In genomic region chr6:12084721-12085120, GRCm38 (mm10) we compare ENCODE assay signal across 25 mouse cellular contexts.
DNase-seq lines count a peak whose midpoint lies in the region; ATAC-seq and TF ChIP-seq lines count a peak whose summit lies in the region.
"Had no signal": no experiment of that assay in that cellular context is flagged by ENCODE, and none has a peak within 500 bp of the region (broad histone marks: within the 10 kb centered on the region; RNA-seq: fewer than 3 reads in every experiment).

No protein-coding gene starts in this region.

- no peak overlapping the region for H3K9ac ChIP-seq in forebrain, postnatal 0 days
- no peak overlapping the region for H3K9ac ChIP-seq in forebrain, embryonic 11.5 days (ENCODE audit: low read length)
- H3K9ac ChIP-seq: embryonic facial prominence, embryonic 12.5 days; forebrain, embryonic 12.5 days had no signal

- H3K36me3 ChIP-seq in forebrain, postnatal 0 days (ENCODE audit: insufficient read depth) = peaks cover 14% of the 10 kb centered on the region
- H3K36me3 ChIP-seq in forebrain, embryonic 11.5 days (ENCODE audit: control insufficient read depth, insufficient read depth, low read length) = no peaks in the 10 kb centered on the region

- H3K4me1 ChIP-seq in forebrain, postnatal 0 days (ENCODE audit: insufficient read depth) = no peaks in the 10 kb centered on the region; the same call in 1 of the 2 replicates
- H3K4me1 ChIP-seq in forebrain, embryonic 11.5 days (replicated peaks; ENCODE audit: control insufficient read depth, insufficient read depth, low read length) = no peaks in the 10 kb centered on the region
- H3K4me1 ChIP-seq: embryonic facial prominence, embryonic 10.5 days; embryonic facial prominence, embryonic 12.5 days had no signal

- no peak overlapping the region for H3K4me3 ChIP-seq in forebrain, postnatal 0 days (ENCODE audit: low read depth, low read length)
- H3K4me3 ChIP-seq in forebrain, embryonic 11.5 days (ENCODE audit: low read depth, low read length) = no peak overlapping the region
- H3K4me3 ChIP-seq in layer of hippocampus, adult 2 months = no peak overlapping the region
- H3K4me3 ChIP-seq: embryonic facial prominence, embryonic 10.5 days; embryonic facial prominence, embryonic 12.5 days; forebrain, embryonic 12.5 days had no signal

- no peaks in the 10 kb centered on the region for H3K9me3 ChIP-seq in forebrain, postnatal 0 days (ENCODE audit: low read length)
- H3K9me3 ChIP-seq in forebrain, embryonic 11.5 days (ENCODE audit: control insufficient read depth, low read length) = no peaks in the 10 kb centered on the region
- H3K9me3 ChIP-seq: embryonic facial prominence, embryonic 10.5 days; embryonic facial prominence, embryonic 12.5 days; forebrain, embryonic 12.5 days; G1E had no signal

- H3K27ac ChIP-seq in forebrain, postnatal 0 days (ENCODE audit: low read depth, low read length) = no peak overlapping the region
- H3K27ac ChIP-seq in forebrain, embryonic 11.5 days (ENCODE audit: low read depth, low read length) = no peak overlapping the region
- H3K27ac ChIP-seq in layer of hippocampus, adult 2 months = peak overlapping the region; percentile 3; the same call in 1 of the 2 replicates
- H3K27ac ChIP-seq: embryonic facial prominence, embryonic 10.5 days; embryonic facial prominence, embryonic 12.5 days; forebrain, embryonic 12.5 days had no signal

- ATAC-seq in forebrain, postnatal 0 days = peak; percentile 63
- ATAC-seq in forebrain, embryonic 11.5 days (replicated peaks; ENCODE audit: low FRiP score) = no peak
- ATAC-seq: CD4-positive, CD25-positive, alpha-beta regulatory T cell, adult 4 months; forebrain, embryonic 14.5 days; forebrain, embryonic 16.5 days; Patski had no signal

- H3K4me2 ChIP-seq in forebrain, postnatal 0 days (ENCODE audit: low read depth) = no peak overlapping the region
- no peak overlapping the region for H3K4me2 ChIP-seq in forebrain, embryonic 11.5 days (ENCODE audit: low read depth, low read length, severe bottlenecking)
- H3K4me2 ChIP-seq: embryonic facial prominence, embryonic 12.5 days; forebrain, embryonic 12.5 days had no signal

- no peak for DNase-seq in forebrain, postnatal 0 days
- no peak for DNase-seq in forebrain, embryonic 11.5 days (ENCODE audit: low spot score)
- no peak for DNase-seq in layer of hippocampus, adult 2 months (ENCODE audit: low spot score in 2 of 2)
- DNase-seq in layer of hippocampus, postnatal 36 days = no peak
- peak; percentile 24 for DNase-seq in right cerebral cortex, adult 18-20 months
- DNase-seq in right cerebral cortex, postnatal 4 days = no peak
- no peak for DNase-seq in thymus, postnatal 14 days
- DNase-seq: adrenal gland, adult 2 months; adrenal gland, postnatal 10 days; adrenal gland, postnatal 25 days; B cell, adult 2 months; cerebellum, adult 11-12 months; cerebellum, adult 2 months; cerebellum, adult 9-10 months; cerebellum, postnatal 10 days; cerebellum, postnatal 25 days had no signal

- WGBS in forebrain, postnatal 0 days = 69% methylated on average over 5 of the region's 5 CpGs
- WGBS in forebrain, embryonic 11.5 days = 89% methylated on average over 5 of the region's 5 CpGs

- no peak for TF ChIP-seq CTCF in forebrain, postnatal 0 days (IDR thresholded peaks at IDR 0.05; ENCODE audit: low read depth)
- no peak for TF ChIP-seq CTCF in layer of hippocampus, adult 2 months (conservative IDR thresholded peaks at IDR 0.05)

- H3K27me3 ChIP-seq in forebrain, postnatal 0 days (ENCODE audit: insufficient read depth, low read length) = no peaks in the 10 kb centered on the region
- H3K27me3 ChIP-seq in forebrain, embryonic 11.5 days (ENCODE audit: control insufficient read depth, insufficient read depth, low read length) = no peaks in the 10 kb centered on the region
- H3K27me3 ChIP-seq: CH12.LX; embryonic facial prominence, embryonic 12.5 days; forebrain, embryonic 12.5 days; Patski had no signal
